Mouse (Mus musculus) small intestine, adult 2 months (tissue): Measurements from ENCODE around the gene Trmt13.

Experiments used
- CTCF ChIP-seq: fragments of 200-500 bp; IDR thresholded peaks from 2 replicates; pipeline ENCODE4 v1.5.1; 2012; ENCODE audit warnings: low read depth, mild to moderate bottlenecking, control low read depth, inconsistent platforms, low read length, moderate library complexity, mixed read lengths; ENCODE audit not compliant: insufficient replicate concordance, insufficient read length; ENCODE audit errors: extremely low read depth
- POLR2A ChIP-seq: fragments of 200-500 bp; IDR thresholded peaks from 2 replicates; pipeline ENCODE4 v1.6.1; 2012; ENCODE audit warnings: low read depth, mild to moderate bottlenecking, control low read depth, inconsistent platforms, low read length, moderate library complexity

GRCm38 (mm10) chr3:116650698-116651097 is 36.3 kb upstream of the Trmt13 start:
- TF ChIP-seq CTCF, result no peak
- no peak for TF ChIP-seq POLR2A
